Mouse (Mus musculus) right cerebral cortex, postnatal 10 days (tissue): ENCODE results near the gene Aktip.

Source experiments
- DNase-seq, 2 experiments: peaks; one replicate each; pipeline ENCODE4 v3.0.0; 2021; ENCODE audit warnings: low spot score in 2 of 2

Aktip gene

DNA sequence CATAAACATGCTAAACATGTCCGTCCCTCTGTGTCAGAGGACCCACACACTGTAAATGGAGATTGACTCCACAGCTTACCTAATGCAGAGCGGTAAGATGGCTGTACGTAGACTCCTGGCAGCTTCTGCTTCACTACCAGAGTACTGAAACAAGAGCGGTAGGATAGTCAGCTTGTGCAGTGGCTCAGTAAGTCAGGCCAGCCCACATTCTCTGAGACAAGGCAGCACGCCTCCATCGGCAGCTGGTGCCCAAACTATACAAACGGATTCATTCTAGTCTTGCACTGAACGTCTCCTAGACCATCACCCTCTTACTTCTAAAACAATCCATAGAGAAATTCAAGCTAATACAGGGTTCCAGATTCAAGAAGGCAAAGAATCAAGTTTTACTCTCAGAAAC is 73.0 kb downstream of the Aktip start:
- DNase-seq = no peak

GRCm38 (mm10) chr8:91124315-91124714 is 75.5 kb downstream of the Aktip start:
- DNase-seq = no peak

GRCm38 (mm10) chr8:91118131-91118530 is 81.6 kb downstream of the Aktip start:
- DNase-seq = no peak

DNA sequence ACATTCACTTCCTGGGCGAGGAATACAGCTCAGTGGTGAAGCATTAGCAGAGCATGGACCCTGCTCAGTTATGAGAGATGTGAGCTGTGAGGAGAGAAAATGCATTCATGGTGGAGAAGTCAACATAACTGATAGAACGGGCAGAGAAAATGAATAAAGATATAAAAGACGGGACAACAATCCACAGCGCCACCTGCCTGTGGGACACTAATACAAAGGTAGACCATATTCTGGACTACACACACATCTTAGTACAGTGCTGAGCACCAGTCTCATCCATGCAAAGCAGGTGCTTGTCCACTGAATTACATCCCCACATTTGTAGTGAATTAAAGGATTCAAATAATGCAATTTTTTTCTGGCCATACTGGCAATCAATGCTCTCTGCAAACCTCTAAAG is 82.2 kb downstream of the Aktip start:
- DNase-seq = no peak

- no peak for DNase-seq
Observed at GRCm38 (mm10) chr8:91114910-91115309, 84.9 kb downstream of the Aktip start.

- DNase-seq = no peak
Observed at GRCm38 (mm10) chr8:91114428-91114827, 85.3 kb downstream of the Aktip start.

GRCm38 (mm10) chr8:91111868-91112477 is 87.8 kb downstream of the Aktip start:
- DNase-seq = no peak

DNA sequence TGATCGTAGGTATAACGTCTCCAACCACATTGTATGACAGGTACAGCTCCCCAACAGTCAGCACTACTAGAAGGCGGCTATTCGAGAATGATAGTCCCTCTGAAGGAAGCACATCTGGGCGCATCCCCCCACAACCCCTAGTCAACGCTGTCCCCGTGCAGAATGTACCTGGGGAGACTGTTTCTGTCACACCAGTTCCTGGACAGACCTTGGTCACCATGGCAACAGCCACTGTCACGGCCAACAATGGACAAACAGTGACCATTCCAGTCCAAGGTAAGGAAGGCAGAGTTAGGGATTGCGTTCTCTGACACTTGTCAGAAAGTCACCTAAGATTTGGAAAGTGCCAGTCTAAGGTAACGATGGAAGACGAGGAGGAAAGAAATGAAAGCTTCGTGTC is 93.5 kb downstream of the Aktip start:
- no peak for DNase-seq

- DNase-seq = no peak
Observed at GRCm38 (mm10) chr8:91098106-91098505, 101.7 kb downstream of the Aktip start.

DNA sequence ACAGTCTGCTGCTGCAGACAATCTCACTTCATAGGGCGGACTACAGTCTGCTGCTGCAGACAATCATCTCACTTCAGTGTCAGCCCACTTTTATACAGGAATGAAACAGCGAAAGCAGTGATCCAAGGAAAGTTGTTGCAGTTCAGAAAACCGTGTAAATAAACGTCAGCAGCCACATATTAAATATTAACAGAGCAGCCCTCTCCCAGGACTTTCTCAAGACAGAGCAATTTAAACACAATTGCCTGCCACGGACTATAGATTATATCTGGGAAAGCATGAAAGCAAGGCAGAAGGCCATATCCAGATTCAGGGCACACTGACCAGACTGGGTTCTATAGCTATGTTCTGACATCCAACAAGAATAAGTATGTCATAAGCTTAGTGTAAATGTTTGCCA is 105.6 kb downstream of the Aktip start:
- no peak for DNase-seq

DNA sequence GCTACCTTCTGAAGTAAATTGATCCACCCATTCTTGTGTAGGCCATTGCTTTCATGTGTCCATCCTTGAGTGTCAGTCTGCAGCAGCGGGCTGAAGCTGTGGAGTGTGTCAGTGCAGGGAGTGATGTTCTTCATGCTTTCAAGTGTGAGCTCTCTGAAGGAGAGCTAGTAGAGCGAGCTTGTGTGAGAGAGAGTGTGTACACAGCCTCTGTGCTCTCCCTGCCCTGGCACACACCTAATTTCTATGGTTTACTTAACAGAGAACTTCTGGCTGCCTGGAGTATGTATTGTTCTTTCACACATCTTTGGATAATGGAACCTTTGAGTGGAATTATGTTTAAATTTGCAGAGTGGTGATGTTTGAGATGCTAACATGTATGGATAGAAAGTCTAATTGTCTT is 110.2 kb downstream of the Aktip start:
- DNase-seq = no peak

- no peak for DNase-seq
Observed at GRCm38 (mm10) chr8:91088452-91088851, 111.3 kb downstream of the Aktip start.

- DNase-seq = no peak
Observed at GRCm38 (mm10) chr8:91082428-91082827, 117.3 kb downstream of the Aktip start.

DNA sequence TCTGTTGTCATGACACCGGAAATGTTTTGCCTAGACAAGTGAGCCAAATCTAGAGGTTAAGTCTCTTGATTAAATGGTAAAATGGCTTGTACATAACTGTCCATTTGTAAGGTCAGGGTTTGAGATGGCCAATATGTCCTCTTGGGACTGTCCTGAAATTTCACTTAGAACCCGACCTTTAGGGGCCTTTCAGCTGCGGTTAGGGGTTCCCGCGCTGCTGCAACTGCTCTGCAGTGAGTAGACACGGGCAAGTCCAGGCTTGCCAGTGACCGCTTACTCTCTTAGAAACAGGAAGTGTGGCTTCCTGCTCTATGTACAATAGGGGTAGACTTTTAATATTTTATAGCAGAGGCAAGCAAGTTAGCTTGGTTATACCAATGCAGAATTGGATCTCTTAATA is 117.9 kb downstream of the Aktip start:
- no peak for DNase-seq

GRCm38 (mm10) chr8:91079678-91080077 is 120.1 kb downstream of the Aktip start:
- no peak for DNase-seq

- DNase-seq = no peak
Observed at GRCm38 (mm10) chr8:91077077-91077867, 122.5 kb downstream of the Aktip start.

- peak; percentile 73 to 86 for DNase-seq
Observed at GRCm38 (mm10) chr8:91070275-91070859, 129.4 kb downstream of the Aktip start.

DNA sequence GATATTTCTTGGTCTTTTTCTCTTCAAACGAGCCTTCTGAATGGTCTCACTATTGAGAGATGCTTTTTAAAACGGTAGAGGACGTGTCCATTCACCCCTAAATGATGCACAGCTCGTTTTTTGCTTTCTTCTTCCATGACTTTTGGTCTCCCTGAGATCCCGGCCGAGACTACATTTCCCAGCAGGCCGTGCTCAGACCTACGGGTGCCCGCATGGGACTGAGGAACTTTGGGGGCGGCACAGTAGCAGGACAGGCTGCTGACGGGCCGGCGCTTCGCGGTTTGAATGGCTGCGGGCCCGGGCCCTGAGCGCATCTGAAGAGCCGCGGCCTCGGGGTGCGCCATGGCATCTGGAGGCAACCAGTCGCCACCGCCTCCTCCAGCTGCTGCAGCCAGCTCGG is 129.9 kb downstream of the Aktip start, which contains the start of gene Rbl2:
TSS of gene Rbl2 (plus strand) at position 224 of the 400 bp plus-strand sequence.
- peak; percentile 97 to 98 for DNase-seq

- DNase-seq = no peak
Observed at GRCm38 (mm10) chr8:91069407-91069806, 130.4 kb downstream of the Aktip start.

GRCm38 (mm10) chr8:91065179-91065578 is 134.6 kb downstream of the Aktip start:
- DNase-seq = no peak
